Mouse (Mus musculus): ENCODE measurements at regions not wholly inside any gene's neighbourhood (a gene's known extent, or its start where the extent isn't known, plus 50 kb on each side); places are given as distances from the start of the nearest gene placed in this dataset.

- DNase-seq (ENCODE audit: extremely low read depth, insufficient read length, low spot score) = peak; percentile 34
Measured at GRCm38 (mm10) chr4:56620628-56621027, 119.2 kb upstream of the Gm26657 start.

GRCm38 (mm10) chr4:56619803-56620202 is 120.1 kb upstream of the Gm26657 start:
- DNase-seq (ENCODE audit: extremely low read depth, insufficient read length, low spot score) = no peak

- DNase-seq (ENCODE audit: extremely low read depth, insufficient read length, low spot score) = no peak
Measured at GRCm38 (mm10) chr4:56619054-56619453, 120.8 kb upstream of the Gm26657 start.

- DNase-seq (ENCODE audit: extremely low read depth, insufficient read length, low spot score) = no peak
Measured at GRCm38 (mm10) chr4:56618433-56618832, 121.4 kb upstream of the Gm26657 start.

GRCm38 (mm10) chr4:56617661-56618360 is 122.1 kb upstream of the Gm26657 start:
- no peak for DNase-seq (ENCODE audit: extremely low read depth, insufficient read length, low spot score)

GRCm38 (mm10) chr4:56612325-56612724 is 127.5 kb upstream of the Gm26657 start:
- no peak for DNase-seq (ENCODE audit: extremely low read depth, insufficient read length, low spot score)

GRCm38 (mm10) chr4:56611751-56612150 is 128.1 kb upstream of the Gm26657 start:
- no peak for DNase-seq (ENCODE audit: extremely low read depth, insufficient read length, low spot score)

GRCm38 (mm10) chr4:56610273-56610672 is 129.6 kb upstream of the Gm26657 start:
- no peak for DNase-seq (ENCODE audit: extremely low read depth, insufficient read length, low spot score)

- peak; percentile 36 for DNase-seq (ENCODE audit: extremely low read depth, insufficient read length, low spot score)
Measured at GRCm38 (mm10) chr4:56608701-56609100, 131.2 kb upstream of the Gm26657 start.

GRCm38 (mm10) chr4:56598398-56598797 is 141.5 kb upstream of the Gm26657 start:
- no peak for DNase-seq (ENCODE audit: extremely low read depth, insufficient read length, low spot score)

GRCm38 (mm10) chr4:56597931-56598330 is 141.9 kb upstream of the Gm26657 start:
- no peak for DNase-seq (ENCODE audit: extremely low read depth, insufficient read length, low spot score)

- DNase-seq (ENCODE audit: extremely low read depth, insufficient read length, low spot score) = no peak
Measured at GRCm38 (mm10) chr4:56582405-56582804, 157.5 kb upstream of the Gm26657 start.

GRCm38 (mm10) chr4:56576837-56577548 is 162.9 kb upstream of the Gm26657 start:
- DNase-seq (ENCODE audit: extremely low read depth, insufficient read length, low spot score) = no peak

- DNase-seq (ENCODE audit: extremely low read depth, insufficient read length, low spot score) = no peak
Measured at GRCm38 (mm10) chr4:56552126-56552525, 187.7 kb upstream of the Gm26657 start.

GRCm38 (mm10) chr4:56533344-56533985 is 206.4 kb upstream of the Gm26657 start:
- peak; percentile 76 for DNase-seq (ENCODE audit: extremely low read depth, insufficient read length, low spot score)

GRCm38 (mm10) chr4:56532921-56533320 is 206.9 kb upstream of the Gm26657 start:
- DNase-seq (ENCODE audit: extremely low read depth, insufficient read length, low spot score) = peak; percentile 63

GRCm38 (mm10) chr4:56528571-56528970 is 211.3 kb upstream of the Gm26657 start:
- DNase-seq (ENCODE audit: extremely low read depth, insufficient read length, low spot score) = no peak

- DNase-seq (ENCODE audit: extremely low read depth, insufficient read length, low spot score) = no peak
Measured at GRCm38 (mm10) chr4:56524430-56524985, 215.4 kb upstream of the Gm26657 start.

GRCm38 (mm10) chr4:56507770-56508169 is 232.1 kb upstream of the Gm26657 start:
- DNase-seq (ENCODE audit: extremely low read depth, insufficient read length, low spot score) = no peak

GRCm38 (mm10) chr4:56506786-56507185 is 233.1 kb upstream of the Gm26657 start:
- DNase-seq (ENCODE audit: extremely low read depth, insufficient read length, low spot score) = no peak

GRCm38 (mm10) chr4:56506067-56506466 is 233.8 kb upstream of the Gm26657 start:
- DNase-seq (ENCODE audit: extremely low read depth, insufficient read length, low spot score) = no peak
